ENCODE assay signal across 17 mouse cellular contexts in the genomic region with DNA sequence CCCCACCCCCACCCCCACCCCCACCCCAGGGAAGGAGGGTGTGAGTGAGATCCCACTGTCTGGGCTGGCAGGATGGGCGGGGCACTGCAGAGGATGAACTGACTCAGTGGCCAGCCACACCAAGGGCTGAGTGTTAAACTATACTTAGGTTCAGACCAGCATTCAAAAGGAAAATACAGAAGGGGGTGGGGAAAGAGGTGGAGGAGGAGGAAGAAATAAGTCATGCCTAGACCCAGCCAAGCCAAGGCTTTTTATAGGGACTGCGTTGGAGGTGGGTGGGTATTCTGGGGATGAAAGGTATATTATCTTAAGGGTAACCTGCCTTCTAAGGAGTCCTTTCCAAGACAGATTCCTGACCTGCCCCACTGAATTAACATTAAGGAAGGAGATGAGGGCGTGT.
"Had no signal": no experiment of that assay in that cellular context is flagged by ENCODE, and none has a peak within 500 bp of the region (broad histone marks: within the 10 kb centered on the region; RNA-seq: fewer than 3 reads in every experiment).

No protein-coding gene starts in this region.

- H3K4me3 ChIP-seq: layer of hippocampus, adult 2 months; limb, embryonic 12.5 days; limb, embryonic 15.5 days; midbrain, embryonic 12.5 days had no signal

- H3K4me1 ChIP-seq: limb, embryonic 12.5 days; limb, embryonic 15.5 days; midbrain, embryonic 12.5 days had no signal

- H3K9ac ChIP-seq: limb, embryonic 12.5 days; limb, embryonic 15.5 days; liver, embryonic 14.5 days; liver, postnatal 0 days; lung, embryonic 14.5 days; midbrain, embryonic 12.5 days had no signal

- H3K4me2 ChIP-seq: limb, embryonic 12.5 days; limb, embryonic 15.5 days; liver, embryonic 11.5 days; lung, embryonic 14.5 days; midbrain, embryonic 12.5 days had no signal

- H3K36me3 ChIP-seq: limb, embryonic 12.5 days; limb, embryonic 15.5 days; midbrain, embryonic 12.5 days had no signal

- H3K9me3 ChIP-seq: limb, embryonic 15.5 days; midbrain, embryonic 12.5 days had no signal

- DNase-seq: kidney, adult 2 months; kidney, postnatal 25 days; layer of hippocampus, adult 9-11 months; left cerebral cortex, postnatal 4 days; liver, postnatal 0 days; lung, embryonic 14.5 days; lung, postnatal 10 days; lung, postnatal 4 days; thymus, postnatal 25 days had no signal

- H3K27me3 ChIP-seq: limb, embryonic 12.5 days; limb, embryonic 15.5 days; midbrain, embryonic 12.5 days had no signal

- ATAC-seq: intestine, postnatal 0 days; liver, postnatal 0 days had no signal

- H3K27ac ChIP-seq: kidney, postnatal 0 days; layer of hippocampus, adult 2 months; limb, embryonic 12.5 days; limb, embryonic 15.5 days; liver, embryonic 14.5 days; midbrain, embryonic 12.5 days had no signal
